Mouse (Mus musculus) hindbrain, embryonic 12.5 days (tissue): ENCODE measurements around the gene Gse1. TPM values are rescaled to one million over a fixed set of nuclear protein-coding genes. Genes with fewer than 3 reads are reported as not detected.
A peak's percentile ranks its signal among the peaks of the same experiment; 100 is the strongest.

Experiments
- ATAC-seq: fragments of 200-750 bp; cut with Nextera tagmentation; 2 replicates; pipeline ENCODE4 v1.8.0; 2017; ENCODE audit warnings: moderate TSS enrichment; ENCODE audit not compliant: low FRiP score
- H3K27ac ChIP-seq: fragments of 300-500 bp; sonication (generic); 2 replicates; pipeline ENCODE4 v1.5.1; 2016; ENCODE audit warnings: mild to moderate bottlenecking
- H3K27me3 ChIP-seq: fragments of 300-500 bp; sonication (generic); 2 replicates; pipeline ENCODE4 v1.6.1; 2016; ENCODE audit warnings: mild to moderate bottlenecking
- H3K36me3 ChIP-seq: fragments of 300-500 bp; sonication (generic); 2 replicates; pipeline ENCODE4 v1.6.1; 2016; ENCODE audit warnings: mild to moderate bottlenecking
- H3K4me1 ChIP-seq: fragments of 300-500 bp; sonication (generic); 2 replicates; pipeline ENCODE4 v1.6.1; 2016
- H3K4me2 ChIP-seq: fragments of 300-500 bp; sonication (generic); replicated peaks from 2 replicates; pipeline ENCODE4 v1.6.1; 2016; ENCODE audit warnings: mild to moderate bottlenecking
- H3K4me3 ChIP-seq: fragments of 300-500 bp; sonication (generic); 2 replicates; pipeline ENCODE4 v1.5.1; 2016; ENCODE audit warnings: mild to moderate bottlenecking
- H3K9ac ChIP-seq: fragments of 300-500 bp; sonication (generic); 2 replicates; pipeline ENCODE4 v1.6.1; 2016; ENCODE audit warnings: mild to moderate bottlenecking, moderate library complexity
- H3K9me3 ChIP-seq: fragments of 300-500 bp; sonication (generic); replicated peaks from 2 replicates; pipeline ENCODE4 v1.6.1; 2016; ENCODE audit warnings: mild to moderate bottlenecking
- WGBS: fragments of 180-500 bp; shearing (Covaris S2); methylation state at CpG from one replicate; pipeline ENCODE4 v1.1.7; 2016; 5-methylcytosine and 5-hydroxymethylcytosine counted together
- polyA plus RNA-seq: library from polyadenylated mRNA; unstranded; fragments of >200 nt; fragmentation: Nextera tagmentation; extraction: Ambion mirVana; gene quantifications from 2 replicates; pipeline ENCODE4 v1.2.1, GENCODE M21; 2016

Gse1 gene
- polyA plus RNA-seq, 1 experiment from 2014 or later, result 24.0 TPM

GRCm38 (mm10) chr8:120498926-120499605, 270.8 kb downstream of the Gse1 start:
- peak overlapping the region; percentile 42 for H3K4me2 ChIP-seq
- no peak for ATAC-seq
- H3K27ac ChIP-seq, result peak overlapping the region; percentile 85
- no peaks in the 10 kb centered on the region for H3K9me3 ChIP-seq
- 0 out of 2 replicates have a peak overlapping the region, but pooled peaks have one; percentile 2 for H3K4me3 ChIP-seq
- H3K27me3 ChIP-seq, result peaks cover 4% of the 10 kb centered on the region; the same call in 1 of the 2 replicates
- H3K36me3 ChIP-seq, result no peaks in the 10 kb centered on the region
- H3K4me1 ChIP-seq, result peaks cover 89% of the 10 kb centered on the region
- H3K9ac ChIP-seq, result peak overlapping the region; percentile 53; the same call in 1 of the 2 replicates
- WGBS, result 19% methylated on average over 9 of the region's 9 CpGs

- Histone ChIP-seq H3K27ac (no peak overlapping the region), H3K36me3 (no peaks in the 10 kb centered on the region), H3K4me3 (no peak overlapping the region), H3K9me3 (no peaks in the 10 kb centered on the region), H3K27me3 (peaks cover 4% of the 10 kb centered on the region; the same call in 1 of the 2 replicates), H3K9ac (no peak overlapping the region), H3K4me1 (peaks cover 89% of the 10 kb centered on the region), H3K4me2 (no peak overlapping the region)
- no peak for ATAC-seq
- WGBS, result 72% methylated on average over 8 of the region's 8 CpGs
Measured at GRCm38 (mm10) chr8:120500701-120501261, 272.5 kb downstream of the Gse1 start.

GRCm38 (mm10) chr8:120501426-120501825, 273.2 kb downstream of the Gse1 start:
- 88% methylated on average over 5 of the region's 5 CpGs for WGBS
- H3K4me2 ChIP-seq, result no peak overlapping the region
- H3K27ac ChIP-seq, result no peak overlapping the region
- H3K4me1 ChIP-seq, result peaks cover 92% of the 10 kb centered on the region
- no peak overlapping the region for H3K9ac ChIP-seq
- H3K4me3 ChIP-seq, result no peak overlapping the region
- H3K36me3 ChIP-seq, result no peaks in the 10 kb centered on the region
- no peak for ATAC-seq
- H3K9me3 ChIP-seq, result no peaks in the 10 kb centered on the region
- H3K27me3 ChIP-seq, result peaks cover 6% of the 10 kb centered on the region; the same call in 1 of the 2 replicates

- WGBS, result 53% methylated on average over 5 of the region's 5 CpGs
- Histone ChIP-seq H3K27ac (no peak overlapping the region), H3K4me3 (no peak overlapping the region), H3K4me2 (no peak overlapping the region), H3K9ac (0 out of 2 replicates have a peak overlapping the region, but pooled peaks have one; percentile 19), H3K9me3 (no peaks in the 10 kb centered on the region), H3K4me1 (peaks cover 91% of the 10 kb centered on the region), H3K27me3 (peaks cover 7% of the 10 kb centered on the region; the same call in 1 of the 2 replicates), H3K36me3 (no peaks in the 10 kb centered on the region)
- ATAC-seq, result no peak
Measured at GRCm38 (mm10) chr8:120502428-120502827, 274.2 kb downstream of the Gse1 start.

- H3K4me1 ChIP-seq, result peaks cover 91% of the 10 kb centered on the region
- 7% methylated on average over 15 of the region's 20 CpGs for WGBS
- H3K9ac ChIP-seq, result peak overlapping the region; percentile 58
- no peaks in the 10 kb centered on the region for H3K36me3 ChIP-seq
- H3K4me3 ChIP-seq, result peak overlapping the region; percentile 22
- H3K9me3 ChIP-seq, result no peaks in the 10 kb centered on the region
- peak overlapping the region; percentile 90 for H3K27ac ChIP-seq
- peaks cover 7% of the 10 kb centered on the region; the same call in 1 of the 2 replicates for H3K27me3 ChIP-seq
- peak overlapping the region; percentile 57 for H3K4me2 ChIP-seq
- ATAC-seq, result peak; percentile 12
Measured at GRCm38 (mm10) chr8:120504251-120505081, 276.2 kb downstream of the Gse1 start.

- 2% methylated on average over 19 of the region's 19 CpGs for WGBS
- Histone ChIP-seq H3K4me3 (peak overlapping the region; percentile 22), H3K9ac (peak overlapping the region; percentile 58)
Measured at GRCm38 (mm10) chr8:120505082-120505511, 276.8 kb downstream of the Gse1 start.

GRCm38 (mm10) chr8:120505619-120506310, 277.5 kb downstream of the Gse1 start:
- H3K36me3 ChIP-seq, result no peaks in the 10 kb centered on the region
- peak overlapping the region; percentile 58 for H3K9ac ChIP-seq

More at GRCm38 (mm10) chr8:120505082-120505511, 276.8 kb downstream of the Gse1 start:
- peak; percentile 14; the same call in 1 of the 2 replicates for ATAC-seq
- Histone ChIP-seq H3K27ac (peak overlapping the region; percentile 90), H3K27me3 (peaks cover 7% of the 10 kb centered on the region; the same call in 1 of the 2 replicates), H3K4me1 (peaks cover 95% of the 10 kb centered on the region), H3K9me3 (no peaks in the 10 kb centered on the region), H3K4me2 (peak overlapping the region; percentile 57), H3K36me3 (no peaks in the 10 kb centered on the region)

GRCm38 (mm10) chr8:120506562-120506961, 278.3 kb downstream of the Gse1 start:
- WGBS, result 54% methylated on average over 2 of the region's 2 CpGs
- Histone ChIP-seq H3K4me2 (peak overlapping the region; percentile 57), H3K27me3 (peaks cover 10% of the 10 kb centered on the region; the same call in 1 of the 2 replicates), H3K27ac (peak overlapping the region; percentile 90; the same call in 1 of the 2 replicates), H3K36me3 (no peaks in the 10 kb centered on the region), H3K9ac (peak overlapping the region; percentile 23; the same call in 1 of the 2 replicates), H3K9me3 (no peaks in the 10 kb centered on the region), H3K4me3 (no peak overlapping the region), H3K4me1 (peaks cover 98% of the 10 kb centered on the region)
- ATAC-seq, result no peak

More at GRCm38 (mm10) chr8:120505619-120506310, 277.5 kb downstream of the Gse1 start:
- Histone ChIP-seq H3K4me3 (peak overlapping the region; percentile 22; the same call in 1 of the 2 replicates), H3K9me3 (no peaks in the 10 kb centered on the region), H3K27me3 (peaks cover 6% of the 10 kb centered on the region; the same call in 1 of the 2 replicates), H3K27ac (peak overlapping the region; percentile 90), H3K4me1 (peaks cover 95% of the 10 kb centered on the region), H3K4me2 (peak overlapping the region; percentile 57)
- 14% methylated on average over 23 of the region's 23 CpGs for WGBS
- ATAC-seq, result no peak

- Histone ChIP-seq H3K27ac (no peak overlapping the region; the same call in 1 of the 2 replicates), H3K27me3 (peaks cover 10% of the 10 kb centered on the region; the same call in 1 of the 2 replicates), H3K4me3 (no peak overlapping the region), H3K36me3 (no peaks in the 10 kb centered on the region), H3K4me2 (no peak overlapping the region), H3K4me1 (peaks cover 99% of the 10 kb centered on the region), H3K9me3 (no peaks in the 10 kb centered on the region), H3K9ac (no peak overlapping the region)
- ATAC-seq, result no peak
- WGBS, result 84% methylated on average over 9 of the region's 9 CpGs
Measured at GRCm38 (mm10) chr8:120507290-120507689, 279.0 kb downstream of the Gse1 start.

GRCm38 (mm10) chr8:120509136-120510034, 281.1 kb downstream of the Gse1 start:
- H3K27me3 ChIP-seq, result peaks cover 10% of the 10 kb centered on the region; the same call in 1 of the 2 replicates
- 2% methylated on average over 21 of the region's 21 CpGs for WGBS
- no peaks in the 10 kb centered on the region for H3K9me3 ChIP-seq
- H3K27ac ChIP-seq, result peak overlapping the region; percentile 78
- peaks cover 99% of the 10 kb centered on the region for H3K4me1 ChIP-seq
- H3K4me2 ChIP-seq, result peak overlapping the region; percentile 41
- peak; percentile 76 for ATAC-seq
- peak overlapping the region; percentile 32; the same call in 1 of the 2 replicates for H3K9ac ChIP-seq
- no peaks in the 10 kb centered on the region for H3K36me3 ChIP-seq
- H3K4me3 ChIP-seq, result 0 out of 2 replicates have a peak overlapping the region, but pooled peaks have one; percentile 3
